17 mouse cellular contexts compared by ENCODE assay signal in genomic region chr6:25307471-25307870, GRCm38 (mm10).
"Had no signal": no experiment of that assay in that cellular context is flagged by ENCODE, and none has a peak within 500 bp of the region (broad histone marks: within the 10 kb centered on the region; RNA-seq: fewer than 3 reads in every experiment).

No protein-coding gene starts in this region.

- H3K9ac ChIP-seq: neural tube, embryonic 12.5 days; neural tube, embryonic 13.5 days; neural tube, embryonic 15.5 days; stomach, embryonic 15.5 days had no signal

- DNase-seq: retina, postnatal 1 day; right cerebral cortex, adult 18-20 months; right cerebral cortex, postnatal 14 days; right cerebral cortex, postnatal 25 days; right cerebral cortex, postnatal 4 days; spleen, adult 18-20 months; thymus, adult 18-20 months; thymus, adult 2 months; thymus, postnatal 14 days; thymus, postnatal 25 days; thymus, postnatal 36 days; thymus, postnatal 4 days had no signal

- H3K9me3 ChIP-seq: neural tube, embryonic 12.5 days; neural tube, embryonic 13.5 days; neural tube, embryonic 15.5 days; stomach, embryonic 15.5 days had no signal

- H3K4me1 ChIP-seq: neural tube, embryonic 12.5 days; neural tube, embryonic 13.5 days; neural tube, embryonic 15.5 days; stomach, embryonic 15.5 days had no signal

- H3K27ac ChIP-seq: neural tube, embryonic 12.5 days; neural tube, embryonic 13.5 days; neural tube, embryonic 15.5 days; stomach, embryonic 15.5 days; stomach, postnatal 0 days had no signal

- H3K36me3 ChIP-seq: neural tube, embryonic 12.5 days; neural tube, embryonic 13.5 days; neural tube, embryonic 15.5 days; stomach, embryonic 15.5 days had no signal

- H3K4me3 ChIP-seq: neural tube, embryonic 12.5 days; neural tube, embryonic 13.5 days; neural tube, embryonic 15.5 days; stomach, embryonic 15.5 days had no signal
